Mouse (Mus musculus) limb, embryonic 13.5 days (tissue): ENCODE measurements around the gene Nxph2. TPM values are rescaled to one million over a fixed set of nuclear protein-coding genes. Genes with fewer than 3 reads are reported as not detected.
A peak's percentile ranks its signal among the peaks of the same experiment; 100 is the strongest.
"Not testable (repeated sequence)": the region's sequence is repeated elsewhere in the genome, so short reads cannot be mapped to it uniquely, and the experiment has no call there.

Source experiments
- ATAC-seq: fragments of 200-750 bp; cut with Nextera tagmentation; 2 replicates; pipeline ENCODE4 v1.8.0; 2017; ENCODE audit warnings: low read depth, moderate number of reproducible peaks, moderate TSS enrichment; ENCODE audit not compliant: low FRiP score
- H3K27ac ChIP-seq: fragments of 300-500 bp; sonication (generic); 2 replicates; pipeline ENCODE4 v1.5.1; 2015; ENCODE audit warnings: inconsistent platforms, mild to moderate bottlenecking, moderate library complexity
- H3K27me3 ChIP-seq: fragments of 300-500 bp; sonication (generic); 2 replicates; pipeline ENCODE4 v1.6.1; 2015; ENCODE audit warnings: mild to moderate bottlenecking, inconsistent platforms
- H3K36me3 ChIP-seq: fragments of 300-500 bp; sonication (generic); 2 replicates; pipeline ENCODE4 v1.6.1; 2015; ENCODE audit warnings: inconsistent platforms, mild to moderate bottlenecking, moderate library complexity
- H3K4me1 ChIP-seq: fragments of 300-500 bp; sonication (generic); 2 replicates; pipeline ENCODE4 v1.6.1; 2015; ENCODE audit warnings: inconsistent platforms
- H3K4me2 ChIP-seq: fragments of 300-500 bp; sonication (generic); replicated peaks from 2 replicates; pipeline ENCODE4 v1.6.1; 2015; ENCODE audit warnings: inconsistent platforms, mild to moderate bottlenecking, moderate library complexity
- H3K4me3 ChIP-seq: fragments of 300-500 bp; sonication (generic); 2 replicates; pipeline ENCODE4 v1.5.1; 2015; ENCODE audit warnings: moderate library complexity, mild to moderate bottlenecking, inconsistent platforms
- H3K9ac ChIP-seq: fragments of 300-500 bp; sonication (generic); 2 replicates; pipeline ENCODE4 v1.6.1; 2015; ENCODE audit warnings: mild to moderate bottlenecking, inconsistent platforms
- H3K9me3 ChIP-seq: fragments of 300-500 bp; sonication (generic); 2 replicates; pipeline ENCODE4 v1.6.1; 2016; ENCODE audit warnings: inconsistent platforms
- WGBS: fragments of 180-500 bp; shearing (Covaris S2); methylation state at CpG from one replicate; pipeline ENCODE4 v1.1.7; 2015; 5-methylcytosine and 5-hydroxymethylcytosine counted together
- polyA plus RNA-seq: library from polyadenylated mRNA; unstranded; fragments of >200 nt; fragmentation: Nextera tagmentation; extraction: Ambion mirVana; gene quantifications from 2 replicates; pipeline ENCODE4 v1.2.1, GENCODE M21; 2015

Gene Nxph2
- not detected in 2 replicates for polyA plus RNA-seq

DNA sequence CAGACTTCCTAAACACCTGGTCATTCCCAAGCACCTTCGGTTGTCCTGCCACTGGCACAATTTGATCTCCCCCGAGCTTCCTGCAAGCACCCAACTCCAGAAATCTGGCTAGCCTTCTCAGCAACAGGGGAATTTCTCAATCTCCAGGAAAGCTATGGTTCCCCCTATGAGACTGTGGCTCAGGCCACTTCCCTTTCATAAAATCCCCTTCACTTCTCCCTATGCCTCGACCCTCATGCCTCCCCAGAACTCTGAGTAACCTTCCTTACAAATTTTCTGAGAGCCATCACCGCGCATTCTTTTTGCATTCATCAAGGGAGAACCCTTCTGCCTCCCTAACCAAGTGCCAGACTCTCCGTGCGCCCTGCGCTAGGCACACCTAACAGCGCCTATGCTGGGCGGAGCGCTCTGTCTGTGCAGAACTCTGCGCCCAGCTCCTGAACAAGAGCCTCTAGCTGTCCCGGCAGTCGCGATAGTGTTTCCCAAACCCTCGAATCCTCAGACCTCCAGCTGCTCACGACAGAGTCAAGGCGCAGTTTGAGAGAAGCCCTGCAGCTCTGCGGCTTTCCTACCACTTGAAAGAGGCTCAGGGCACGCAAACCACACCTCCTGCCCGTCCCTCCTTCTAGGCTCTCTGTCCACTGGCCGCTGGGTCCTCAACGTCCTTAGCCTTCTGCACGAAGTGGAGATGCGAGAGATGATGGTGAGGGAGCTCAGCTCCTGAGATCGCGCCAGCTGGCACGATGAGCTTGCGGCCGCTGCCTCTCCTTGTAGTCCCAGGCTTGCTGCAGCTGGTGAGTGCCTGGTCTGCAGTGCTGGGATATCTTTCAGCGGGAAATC lies at the start of gene Nxph2:
Gene Nxph2 (plus strand): TSS at position 501 of the 840 bp plus-strand sequence.
- Histone ChIP-seq H3K4me2 (peak within 1 kb of the TSS; percentile 63), H3K36me3 (no peaks in the 10 kb centered on the region), H3K4me3 (peak within 1 kb of the TSS; percentile 35), H3K27ac (no peak within 1 kb of the TSS), H3K9me3 (no peaks in the 10 kb centered on the region), H3K9ac (no peak within 1 kb of the TSS), H3K27me3 (peaks cover 20% of the 10 kb centered on the region), H3K4me1 (0 out of 2 replicates have a peak, but pooled peaks cover 5% of the 10 kb centered on the region)
- ATAC-seq = no peak
- 2% methylated on average over 31 of the region's 31 CpGs for WGBS

GRCm38 (mm10) chr2:23290991-23291390 lies 30.1 kb upstream of the Nxph2 start:
- ATAC-seq = not testable (repeated sequence)
- WGBS = 52% methylated on average over 19 of the region's 19 CpGs

DNA sequence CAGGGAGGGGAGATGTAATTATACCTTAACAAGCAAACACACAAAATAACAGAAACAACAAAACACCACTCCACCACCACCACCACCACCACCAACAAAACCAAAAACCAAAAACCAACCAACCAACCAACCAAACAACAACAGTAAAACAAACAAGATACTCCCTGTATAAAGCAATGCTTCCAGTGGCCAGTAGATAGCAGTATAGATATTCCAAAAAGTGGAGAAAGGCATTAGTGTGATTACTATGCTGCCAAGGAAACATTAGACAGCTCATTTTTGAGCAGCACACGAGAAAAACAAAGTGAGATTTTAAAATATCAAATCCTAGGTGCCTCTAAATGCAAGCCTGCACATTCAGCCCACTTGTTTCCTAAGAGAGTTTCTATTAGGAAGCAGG lies 6.2 kb upstream of the Nxph2 start:
- no peaks in the 10 kb centered on the region for H3K4me1 ChIP-seq
- no peak for ATAC-seq
- no peaks in the 10 kb centered on the region for H3K9me3 ChIP-seq
- no peak overlapping the region for H3K9ac ChIP-seq
- 3% methylated on average over 1 of the region's 1 CpGs for WGBS
- no peak overlapping the region for H3K27ac ChIP-seq
- no peak overlapping the region for H3K4me2 ChIP-seq
- no peak overlapping the region for H3K4me3 ChIP-seq
- H3K27me3 ChIP-seq = 0 out of 2 replicates have a peak, but pooled peaks cover 4% of the 10 kb centered on the region
- no peaks in the 10 kb centered on the region for H3K36me3 ChIP-seq

More at GRCm38 (mm10) chr2:23290991-23291390, 30.1 kb upstream of the Nxph2 start:
- not testable (repeated sequence) for H3K27ac ChIP-seq, H3K4me2 ChIP-seq, H3K4me1 ChIP-seq, H3K27me3 ChIP-seq, H3K9ac ChIP-seq, H3K9me3 ChIP-seq, H3K36me3 ChIP-seq, H3K4me3 ChIP-seq

Other genes with a start within 250 kb of the Nxph2 start
- 8.0 and 10.0 TPM in 2 replicates for gene Mastl, start 165.2 kb upstream of the Nxph2 start, polyA plus RNA-seq
- gene Yme1l1, start 164.9 kb upstream of the Nxph2 start, polyA plus RNA-seq = 84.6 and 90.3 TPM in 2 replicates
- gene 4931423N10Rik, start 113.8 kb upstream of the Nxph2 start, polyA plus RNA-seq = not detected in 2 replicates